Mouse (Mus musculus): ENCODE results near the gene Prmt8. TPM values are rescaled to one million over a fixed set of nuclear protein-coding genes. Genes with fewer than 3 reads are reported as not detected.

The Prmt8 gene
- polyA plus RNA-seq, 1 experiment = 0.22 TPM

- H3K27me3 ChIP-seq (ENCODE audit: control insufficient read depth, insufficient read depth, low read length, poor library complexity, severe bottlenecking) = no peaks in the 10 kb centered on the region
- H3K4me3 ChIP-seq (ENCODE audit: low read depth, low read length) = no peak overlapping the region
- no peaks in the 10 kb centered on the region for H3K36me3 ChIP-seq (ENCODE audit: control insufficient read depth, insufficient read depth, low read length, poor library complexity, severe bottlenecking)
- no peaks in the 10 kb centered on the region for H3K4me1 ChIP-seq (ENCODE audit: control insufficient read depth, insufficient read depth, low read length)
- H3K9ac ChIP-seq (ENCODE audit: low read depth, poor library complexity, severe bottlenecking) = no peak overlapping the region
- H3K9me3 ChIP-seq (replicated peaks; ENCODE audit: control insufficient read depth, insufficient read depth, low read length, poor library complexity, severe bottlenecking) = no peaks in the 10 kb centered on the region
- TF ChIP-seq CTCF (IDR thresholded peaks at IDR 0.05; ENCODE audit: low read depth, low read length) = no peak
- TF ChIP-seq POLR2A (IDR thresholded peaks at IDR 0.05; ENCODE audit: insufficient read depth, low read length) = no peak
- TF ChIP-seq EP300 (IDR thresholded peaks at IDR 0.05; ENCODE audit: insufficient read depth, low read depth, low read length) = no peak
- no peak overlapping the region for H3K27ac ChIP-seq (ENCODE audit: insufficient read depth, low read length)
Measured at GRCm38 (mm10) chr6:127672071-127672470, 97.2 kb downstream of the Prmt8 start.

- H3K9ac ChIP-seq (ENCODE audit: low read depth, poor library complexity, severe bottlenecking) = no peak overlapping the region
Measured at GRCm38 (mm10) chr6:127670031-127670430, 99.2 kb downstream of the Prmt8 start.

GRCm38 (mm10) chr6:127669313-127669712 is 100.0 kb downstream of the Prmt8 start:
- Histone ChIP-seq H3K9me3 (replicated peaks; ENCODE audit: control insufficient read depth, insufficient read depth, low read length, poor library complexity, severe bottlenecking) (no peaks in the 10 kb centered on the region), H3K27me3 (ENCODE audit: control insufficient read depth, insufficient read depth, low read length, poor library complexity, severe bottlenecking) (no peaks in the 10 kb centered on the region), H3K9ac (ENCODE audit: low read depth, poor library complexity, severe bottlenecking) (no peak overlapping the region), H3K4me3 (ENCODE audit: low read depth, low read length) (no peak overlapping the region), H3K4me1 (ENCODE audit: control insufficient read depth, insufficient read depth, low read length) (no peaks in the 10 kb centered on the region), H3K36me3 (ENCODE audit: control insufficient read depth, insufficient read depth, low read length, poor library complexity, severe bottlenecking) (no peaks in the 10 kb centered on the region), H3K27ac (ENCODE audit: insufficient read depth, low read length) (no peak overlapping the region)
- TF ChIP-seq EP300 (IDR thresholded peaks at IDR 0.05; ENCODE audit: insufficient read depth, low read depth, low read length) = no peak
- TF ChIP-seq CTCF (IDR thresholded peaks at IDR 0.05; ENCODE audit: low read depth, low read length) = no peak
- TF ChIP-seq POLR2A (IDR thresholded peaks at IDR 0.05; ENCODE audit: insufficient read depth, low read length) = no peak

More at GRCm38 (mm10) chr6:127670031-127670430, 99.2 kb downstream of the Prmt8 start:
- Histone ChIP-seq H3K27me3 (ENCODE audit: control insufficient read depth, insufficient read depth, low read length, poor library complexity, severe bottlenecking) (no peaks in the 10 kb centered on the region), H3K4me1 (ENCODE audit: control insufficient read depth, insufficient read depth, low read length) (no peaks in the 10 kb centered on the region), H3K4me3 (ENCODE audit: low read depth, low read length) (no peak overlapping the region), H3K27ac (ENCODE audit: insufficient read depth, low read length) (no peak overlapping the region), H3K36me3 (ENCODE audit: control insufficient read depth, insufficient read depth, low read length, poor library complexity, severe bottlenecking) (no peaks in the 10 kb centered on the region), H3K9me3 (replicated peaks; ENCODE audit: control insufficient read depth, insufficient read depth, low read length, poor library complexity, severe bottlenecking) (no peaks in the 10 kb centered on the region)
- no peak for TF ChIP-seq POLR2A (IDR thresholded peaks at IDR 0.05; ENCODE audit: insufficient read depth, low read length)
- peak; percentile 69 for TF ChIP-seq CTCF (IDR thresholded peaks at IDR 0.05; ENCODE audit: low read depth, low read length)

- H3K4me3 ChIP-seq (ENCODE audit: low read depth, low read length) = no peak overlapping the region
- no peaks in the 10 kb centered on the region for H3K9me3 ChIP-seq (replicated peaks; ENCODE audit: control insufficient read depth, insufficient read depth, low read length, poor library complexity, severe bottlenecking)
- no peaks in the 10 kb centered on the region for H3K4me1 ChIP-seq (ENCODE audit: control insufficient read depth, insufficient read depth, low read length)
- TF ChIP-seq POLR2A (IDR thresholded peaks at IDR 0.05; ENCODE audit: insufficient read depth, low read length) (no peak), EP300 (IDR thresholded peaks at IDR 0.05; ENCODE audit: insufficient read depth, low read depth, low read length) (no peak), CTCF (IDR thresholded peaks at IDR 0.05; ENCODE audit: low read depth, low read length) (no peak)
- H3K9ac ChIP-seq (ENCODE audit: low read depth, poor library complexity, severe bottlenecking) = no peak overlapping the region
- no peak overlapping the region for H3K27ac ChIP-seq (ENCODE audit: insufficient read depth, low read length)
- H3K36me3 ChIP-seq (ENCODE audit: control insufficient read depth, insufficient read depth, low read length, poor library complexity, severe bottlenecking) = no peaks in the 10 kb centered on the region
- no peaks in the 10 kb centered on the region for H3K27me3 ChIP-seq (ENCODE audit: control insufficient read depth, insufficient read depth, low read length, poor library complexity, severe bottlenecking)
Measured at GRCm38 (mm10) chr6:127663263-127663662, 106.0 kb downstream of the Prmt8 start.

- Histone ChIP-seq H3K27ac (ENCODE audit: insufficient read depth, low read length) (no peak overlapping the region), H3K9ac (ENCODE audit: low read depth, poor library complexity, severe bottlenecking) (no peak overlapping the region), H3K9me3 (replicated peaks; ENCODE audit: control insufficient read depth, insufficient read depth, low read length, poor library complexity, severe bottlenecking) (no peaks in the 10 kb centered on the region), H3K27me3 (ENCODE audit: control insufficient read depth, insufficient read depth, low read length, poor library complexity, severe bottlenecking) (no peaks in the 10 kb centered on the region), H3K4me3 (ENCODE audit: low read depth, low read length) (no peak overlapping the region), H3K4me1 (ENCODE audit: control insufficient read depth, insufficient read depth, low read length) (no peaks in the 10 kb centered on the region), H3K36me3 (ENCODE audit: control insufficient read depth, insufficient read depth, low read length, poor library complexity, severe bottlenecking) (no peaks in the 10 kb centered on the region)
- no peak for TF ChIP-seq POLR2A (IDR thresholded peaks at IDR 0.05; ENCODE audit: insufficient read depth, low read length)
- no peak for TF ChIP-seq EP300 (IDR thresholded peaks at IDR 0.05; ENCODE audit: insufficient read depth, low read depth, low read length)
- no peak for TF ChIP-seq CTCF (IDR thresholded peaks at IDR 0.05; ENCODE audit: low read depth, low read length)
Measured at GRCm38 (mm10) chr6:127661717-127662292, 107.5 kb downstream of the Prmt8 start.

GRCm38 (mm10) chr6:127659966-127660365 is 109.3 kb downstream of the Prmt8 start:
- H3K9ac ChIP-seq (ENCODE audit: low read depth, poor library complexity, severe bottlenecking) = no peak overlapping the region
- no peaks in the 10 kb centered on the region for H3K9me3 ChIP-seq (replicated peaks; ENCODE audit: control insufficient read depth, insufficient read depth, low read length, poor library complexity, severe bottlenecking)
- H3K27me3 ChIP-seq (ENCODE audit: control insufficient read depth, insufficient read depth, low read length, poor library complexity, severe bottlenecking) = no peaks in the 10 kb centered on the region
- H3K27ac ChIP-seq (ENCODE audit: insufficient read depth, low read length) = no peak overlapping the region
- H3K36me3 ChIP-seq (ENCODE audit: control insufficient read depth, insufficient read depth, low read length, poor library complexity, severe bottlenecking) = no peaks in the 10 kb centered on the region
- H3K4me3 ChIP-seq (ENCODE audit: low read depth, low read length) = no peak overlapping the region
- TF ChIP-seq POLR2A (IDR thresholded peaks at IDR 0.05; ENCODE audit: insufficient read depth, low read length) (no peak), EP300 (IDR thresholded peaks at IDR 0.05; ENCODE audit: insufficient read depth, low read depth, low read length) (no peak), CTCF (IDR thresholded peaks at IDR 0.05; ENCODE audit: low read depth, low read length) (no peak)
- no peaks in the 10 kb centered on the region for H3K4me1 ChIP-seq (ENCODE audit: control insufficient read depth, insufficient read depth, low read length)

All from ES-Bruce4 (cell line).